Mouse (Mus musculus) embryo, embryonic 9.5 days (tissue): ENCODE results near the gene Pdia5.

Experiments
- DNase-seq: peaks from one replicate; pipeline ENCODE4 v3.0.0-alpha.2; 2017; ENCODE audit errors: extremely low spot score

Pdia5 gene

DNA sequence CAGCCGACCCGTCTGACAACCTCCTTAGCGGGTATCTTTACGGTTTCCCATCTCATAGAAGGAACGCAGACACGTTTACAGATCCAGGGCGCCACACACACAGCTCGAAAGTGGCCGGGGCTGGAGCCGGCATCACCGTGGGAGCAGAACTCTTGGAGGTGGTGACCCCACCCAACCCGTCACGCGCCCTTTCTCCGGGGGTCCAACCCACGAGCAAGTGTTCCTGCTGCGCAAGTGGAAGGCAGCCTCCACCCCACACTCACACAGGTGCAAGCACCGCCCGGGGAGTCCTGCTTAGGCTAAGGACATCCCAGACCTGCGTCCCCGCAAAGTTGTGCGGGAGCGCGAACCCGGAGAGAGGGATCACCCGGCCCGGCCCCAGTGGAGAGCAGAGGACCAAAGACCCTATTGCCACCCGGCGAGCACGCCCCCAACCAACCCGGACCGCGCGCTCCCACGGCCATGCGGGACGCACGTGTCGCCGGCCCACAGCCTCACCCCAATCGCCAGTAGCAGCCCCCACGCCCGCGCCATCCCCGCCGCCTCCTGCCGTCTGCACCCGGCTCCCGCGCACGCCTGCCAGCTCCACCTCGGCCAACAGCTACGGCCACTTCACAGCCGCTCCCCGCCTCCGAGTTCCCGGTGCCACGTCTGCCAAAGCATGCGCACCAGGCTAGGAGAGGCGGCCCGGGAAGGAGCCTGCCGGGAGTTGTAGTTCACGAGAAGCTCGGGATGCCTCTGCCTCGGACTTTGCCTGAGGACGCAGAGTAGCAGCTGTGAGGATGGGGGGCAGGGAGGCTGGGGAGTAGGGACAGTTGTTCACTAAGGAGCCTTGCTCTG lies at the start of gene Pdia5:
TSS of gene Pdia5 (minus strand) at position 643 of the 840 bp plus-strand sequence.
- DNase-seq, result peak; percentile 87

DNA sequence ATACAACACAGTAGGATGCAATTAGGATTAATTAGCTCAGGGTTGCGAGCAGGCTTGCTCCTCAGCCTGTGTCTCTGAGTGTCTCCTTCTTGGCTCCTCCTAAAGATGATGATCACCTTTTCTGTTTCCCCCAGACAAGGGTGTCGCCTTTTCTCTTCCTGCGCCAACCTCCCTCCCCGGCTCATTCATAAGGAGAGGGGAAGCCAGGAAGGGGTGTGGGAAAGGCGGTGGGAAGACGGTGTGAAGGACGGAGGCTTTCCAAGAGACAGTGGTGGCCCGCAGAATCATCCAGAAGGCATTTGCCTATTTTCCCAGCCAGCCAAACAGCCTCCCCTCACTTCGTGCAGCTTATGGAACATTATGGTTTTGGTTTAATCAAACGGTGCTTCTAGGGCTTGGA lies 48.4 kb upstream of the Pdia5 start:
- DNase-seq, result no peak

DNA sequence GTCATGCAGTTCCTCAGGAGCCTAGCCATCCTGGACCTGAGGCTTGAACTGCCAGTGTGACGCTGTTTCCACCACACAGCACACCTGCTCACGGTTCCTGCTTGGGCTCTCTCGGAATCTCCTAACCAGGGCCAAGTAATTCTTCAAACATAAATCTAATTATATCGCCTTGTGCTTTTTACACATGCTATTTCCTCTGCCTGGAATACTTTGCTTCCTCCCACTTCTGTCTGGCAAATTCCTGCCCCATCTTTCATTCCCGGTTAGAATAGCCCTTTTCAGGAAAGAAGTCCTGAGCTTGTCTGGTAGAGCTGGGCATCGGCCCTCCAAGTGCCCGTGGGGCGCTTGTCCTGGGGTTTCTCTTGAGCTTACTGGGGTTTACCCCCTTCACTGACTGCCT lies 47.0 kb upstream of the Pdia5 start:
- no peak for DNase-seq

DNA sequence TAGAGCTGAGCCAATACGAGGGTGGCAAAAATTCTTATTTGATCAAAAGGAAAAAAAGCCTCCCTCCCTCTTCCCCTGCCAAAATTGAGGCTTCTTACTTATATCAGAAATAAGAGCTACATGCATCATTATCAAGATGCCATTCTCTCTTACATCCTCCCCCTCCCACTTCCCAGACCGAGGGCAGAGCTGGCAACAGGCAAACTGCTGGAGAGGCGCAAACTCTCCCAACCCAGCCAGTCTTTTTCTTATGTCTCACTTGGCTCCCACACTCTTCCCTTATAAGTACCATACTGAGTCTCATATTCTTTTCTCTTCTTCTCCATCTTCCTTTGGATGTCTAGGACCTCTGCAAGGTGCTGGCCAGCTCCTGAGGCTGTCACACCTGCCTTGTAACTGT lies 44.0 kb upstream of the Pdia5 start:
- no peak for DNase-seq

DNA sequence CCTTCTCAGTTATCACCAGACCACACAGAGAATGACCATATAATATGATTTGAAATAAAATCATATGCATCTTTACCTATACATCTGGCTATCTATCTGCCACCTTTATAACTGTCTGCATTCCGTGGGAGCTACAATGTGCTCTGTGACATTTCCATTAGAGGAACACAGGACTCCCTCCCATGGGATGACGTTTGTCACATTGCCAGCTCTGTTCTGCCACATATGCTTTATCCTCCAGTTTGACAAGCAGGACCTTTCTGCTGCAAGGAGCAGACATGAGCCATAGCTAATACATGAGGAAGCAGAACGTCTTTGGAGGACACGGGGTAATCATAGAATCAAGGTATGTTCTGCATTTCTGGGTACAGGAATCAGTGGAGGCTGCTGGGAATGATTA lies 33.5 kb upstream of the Pdia5 start:
- DNase-seq, result no peak

DNA sequence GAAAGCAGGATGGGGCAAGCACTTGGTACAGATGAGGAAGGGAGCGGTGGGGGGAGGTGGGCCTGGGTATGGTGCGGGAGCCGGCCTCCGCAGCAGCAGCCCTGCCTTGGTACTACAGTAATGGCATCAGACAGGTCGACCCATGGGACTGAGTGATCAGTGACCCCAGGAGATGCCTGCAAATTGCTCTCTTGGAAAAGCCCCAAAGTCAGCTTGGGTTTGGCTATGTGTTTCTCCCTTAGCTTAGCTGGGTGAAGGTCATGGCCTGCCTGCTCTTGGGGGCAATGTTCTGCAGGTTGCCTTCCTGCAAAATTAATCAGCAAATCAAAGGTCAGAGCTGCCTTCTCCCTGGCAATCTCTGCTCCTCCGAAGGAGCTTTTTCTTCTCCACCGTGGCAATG lies 28.6 kb upstream of the Pdia5 start:
- DNase-seq, result no peak

DNA sequence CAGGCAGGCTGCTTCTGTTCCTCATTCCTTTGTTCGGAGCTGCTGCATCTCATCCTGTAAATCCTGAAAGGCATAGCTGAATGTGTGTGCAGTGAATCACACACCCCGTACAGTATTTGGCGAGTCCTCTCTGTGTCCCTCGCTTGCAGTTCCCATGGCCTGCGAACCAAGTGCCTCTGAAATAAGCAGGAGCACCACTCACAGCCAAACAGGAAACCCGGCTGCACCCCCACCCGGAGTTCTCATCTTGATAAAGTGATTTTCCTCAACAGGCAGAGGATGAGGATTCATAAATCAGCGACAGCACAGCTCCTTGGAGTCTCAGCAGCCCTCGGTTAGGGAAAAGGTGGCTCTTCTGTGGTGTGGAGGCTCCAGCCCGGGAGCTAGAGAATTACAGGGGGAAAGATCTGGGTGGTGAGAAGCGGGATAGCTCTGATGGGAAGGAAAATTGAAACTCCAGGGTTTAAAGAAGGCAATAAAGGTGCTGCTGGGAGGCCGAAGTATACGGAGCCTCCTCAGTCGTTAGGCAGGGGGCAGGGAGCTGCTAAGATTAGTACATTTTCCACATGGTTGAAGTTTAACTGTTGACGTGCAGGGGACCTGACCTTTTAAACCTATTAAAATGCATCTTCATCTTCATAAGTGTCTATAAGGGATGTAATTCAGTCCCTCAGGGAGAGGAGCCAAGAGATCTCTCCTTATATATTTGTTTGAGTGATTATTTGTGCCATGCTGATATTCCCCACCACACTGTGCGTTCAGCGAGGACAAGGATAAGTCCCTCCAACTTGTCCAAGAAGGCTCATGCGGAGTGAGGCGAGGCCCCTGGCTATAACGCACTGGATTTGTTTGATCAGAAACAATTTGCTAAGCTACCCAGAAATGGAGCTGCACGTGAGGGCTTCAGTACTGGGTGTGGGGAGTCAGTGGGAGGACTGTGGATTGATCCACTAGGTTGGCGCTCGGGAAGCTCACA lies 27.6 kb upstream of the Pdia5 start:
- no peak for DNase-seq

DNA sequence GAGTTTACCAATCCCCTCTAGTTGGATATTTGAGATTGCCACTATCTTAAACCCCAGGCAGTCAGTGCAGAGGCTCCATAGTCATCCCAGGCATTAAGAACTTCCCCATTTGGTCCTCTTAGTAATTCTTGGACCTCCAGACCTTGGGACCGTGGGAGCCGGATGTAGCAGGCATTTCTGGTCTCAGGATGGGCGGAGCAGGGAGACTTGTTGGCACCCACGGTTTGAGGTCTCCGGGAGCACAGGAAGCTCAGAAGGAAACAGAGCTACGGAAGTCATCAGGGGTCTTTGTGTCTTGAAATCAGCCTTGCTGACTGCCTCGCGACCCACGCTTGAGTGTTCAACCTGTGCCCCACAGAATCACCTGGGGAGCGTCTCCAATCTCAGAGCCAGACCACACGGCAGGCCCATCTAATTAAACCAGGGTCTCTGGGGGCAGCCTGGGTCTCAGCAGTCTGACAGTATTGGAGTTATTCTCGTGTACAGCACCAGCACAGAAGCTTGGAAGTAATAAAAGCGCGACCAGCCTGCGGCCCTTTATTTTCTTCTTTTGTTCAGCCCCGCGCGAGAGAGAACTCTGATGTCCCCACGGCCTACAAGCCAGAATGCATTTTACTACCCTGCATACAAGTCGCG lies 25.4 kb upstream of the Pdia5 start:
- DNase-seq, result no peak

DNA sequence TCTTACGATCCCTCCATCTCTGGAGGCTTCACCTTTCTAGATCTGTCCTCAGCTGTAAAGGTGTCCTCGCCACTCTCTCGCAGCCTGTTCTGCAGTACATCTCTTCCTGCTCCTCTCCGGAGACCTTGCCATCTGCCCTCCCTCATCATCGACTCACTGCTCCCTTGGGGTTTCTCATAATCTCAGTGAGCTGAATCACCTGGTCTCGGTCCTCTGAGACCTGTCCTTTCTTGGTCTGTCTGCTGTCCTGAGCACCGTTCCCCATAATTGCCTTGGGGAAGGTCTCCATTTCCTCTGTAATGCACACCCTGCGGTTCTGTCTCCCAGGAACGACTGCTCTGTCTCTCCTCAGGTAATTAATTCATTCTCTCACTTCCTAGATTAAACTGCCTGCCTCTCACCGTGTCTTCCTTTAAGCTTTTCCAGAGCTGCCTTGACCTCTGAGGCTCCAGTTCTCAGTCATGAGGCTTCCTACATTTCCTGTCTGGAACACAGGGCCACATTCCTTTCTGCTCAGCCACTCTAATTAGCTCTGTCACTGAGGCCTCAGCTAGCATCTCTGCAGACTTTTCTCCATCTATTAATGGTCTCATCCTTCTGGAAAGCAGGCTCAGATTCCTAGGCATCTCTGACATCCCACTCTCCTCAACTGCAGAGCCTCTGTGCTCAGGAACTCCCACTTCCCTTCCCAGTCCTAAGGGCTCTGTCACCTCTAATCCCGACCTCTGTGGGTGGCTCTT lies 18.8 kb upstream of the Pdia5 start:
- DNase-seq, result no peak

DNA sequence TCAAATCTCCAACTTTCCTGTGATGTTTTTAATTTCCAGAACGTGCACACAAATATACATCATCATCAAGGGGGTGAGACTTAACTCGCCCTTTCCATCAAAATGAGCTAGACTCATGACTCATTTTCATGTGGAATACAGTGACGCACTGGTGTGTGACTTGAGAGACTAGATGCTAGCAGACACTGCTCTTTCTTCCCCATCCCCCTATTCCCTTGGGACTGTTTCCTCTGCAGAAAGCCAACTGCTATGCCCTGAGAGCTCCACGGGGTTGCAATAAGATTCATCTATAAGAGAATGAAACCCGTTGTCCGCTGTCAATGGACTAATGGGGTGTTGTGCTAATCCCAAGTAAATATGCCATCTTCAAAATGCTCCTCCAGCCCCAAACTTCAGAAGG lies 17.9 kb upstream of the Pdia5 start:
- DNase-seq, result no peak

DNA sequence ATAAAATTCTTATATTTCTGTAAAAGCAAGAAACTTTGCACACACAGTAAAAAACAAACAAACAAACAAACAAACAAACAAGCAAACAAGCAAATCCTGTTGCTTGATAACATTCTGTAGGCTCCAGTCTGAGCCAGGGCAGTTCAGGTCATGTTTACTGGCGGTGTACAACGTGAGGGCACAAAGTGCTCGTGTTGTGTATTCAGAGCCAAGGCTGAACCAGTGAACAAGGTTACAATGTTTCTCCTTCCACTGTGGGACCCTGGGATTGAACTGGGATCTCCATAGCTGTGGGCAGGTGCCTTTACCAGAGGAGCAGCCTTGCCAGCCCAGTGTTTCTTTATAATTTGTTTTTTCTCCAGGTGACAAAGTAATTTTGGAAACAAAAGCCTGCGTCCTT lies 15.1 kb upstream of the Pdia5 start:
- no peak for DNase-seq

DNA sequence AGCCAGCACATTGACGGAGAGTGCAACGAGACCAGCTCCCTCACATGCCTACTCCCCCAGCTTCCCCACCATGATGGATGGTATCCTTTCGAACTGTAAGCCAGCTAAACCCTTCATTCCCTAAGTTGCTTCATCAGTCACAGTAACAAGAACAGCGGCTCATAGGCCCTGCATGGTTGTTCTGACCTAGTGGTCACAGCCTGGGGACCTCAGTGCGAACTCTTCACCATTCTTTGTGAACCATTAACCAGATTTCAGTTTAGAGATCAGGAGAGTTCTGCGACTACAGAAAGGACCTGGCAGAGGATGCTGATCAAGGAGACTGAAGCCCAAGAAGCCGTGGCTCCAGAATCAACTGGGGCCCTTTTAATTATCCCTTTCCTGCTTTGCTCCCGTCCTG lies 13.6 kb upstream of the Pdia5 start:
- no peak for DNase-seq

DNA sequence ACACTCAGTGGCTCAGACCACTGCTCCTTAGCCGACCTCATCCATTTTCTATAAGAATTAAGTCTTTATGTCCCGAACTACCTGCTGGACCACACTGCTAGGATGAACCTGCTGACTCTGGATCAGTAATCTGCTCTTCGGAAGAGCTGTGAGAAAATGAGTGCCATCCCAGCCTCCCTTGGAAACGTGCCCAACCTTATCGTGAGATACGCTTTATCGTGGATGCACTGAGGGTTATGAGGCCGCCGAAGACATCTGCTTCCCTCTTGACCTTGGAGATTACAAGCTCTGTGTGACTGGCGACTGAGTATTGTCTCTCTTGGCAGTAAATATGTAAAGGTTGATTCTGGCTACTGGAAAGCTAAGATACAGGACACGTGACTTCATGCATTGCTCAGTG lies 11.8 kb upstream of the Pdia5 start:
- DNase-seq, result no peak

DNA sequence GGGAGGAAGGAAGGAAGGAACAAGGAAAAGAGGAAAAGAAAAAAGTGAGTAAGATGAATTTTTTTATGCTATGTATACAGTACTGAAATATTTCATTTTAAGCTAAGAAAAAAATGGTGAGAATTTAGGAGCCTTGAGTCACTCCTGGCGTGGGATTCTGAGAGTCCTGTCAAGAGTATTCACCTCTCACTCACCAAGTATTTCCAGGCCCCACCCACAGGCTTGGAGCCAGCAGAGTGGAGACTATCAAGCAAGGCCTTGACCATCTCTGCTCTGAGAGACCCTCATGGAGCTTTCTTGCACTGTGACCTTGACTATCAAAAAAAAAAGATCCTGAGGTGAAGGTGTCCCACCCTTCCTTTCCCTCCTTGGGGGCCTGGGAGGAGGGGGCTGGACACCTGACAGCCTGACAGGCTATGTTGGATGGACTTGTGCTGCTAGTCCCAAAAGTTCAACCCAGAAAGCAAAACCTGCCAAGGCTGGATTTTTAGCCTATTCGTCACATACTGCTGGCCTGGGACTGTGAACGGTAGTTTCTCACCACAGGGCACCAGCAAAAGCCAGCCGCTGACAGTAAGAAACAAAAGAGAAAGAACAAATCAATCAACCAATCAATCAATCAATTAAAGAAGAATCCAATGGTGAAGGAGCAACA lies 10.6 kb upstream of the Pdia5 start:
- no peak for DNase-seq

DNA sequence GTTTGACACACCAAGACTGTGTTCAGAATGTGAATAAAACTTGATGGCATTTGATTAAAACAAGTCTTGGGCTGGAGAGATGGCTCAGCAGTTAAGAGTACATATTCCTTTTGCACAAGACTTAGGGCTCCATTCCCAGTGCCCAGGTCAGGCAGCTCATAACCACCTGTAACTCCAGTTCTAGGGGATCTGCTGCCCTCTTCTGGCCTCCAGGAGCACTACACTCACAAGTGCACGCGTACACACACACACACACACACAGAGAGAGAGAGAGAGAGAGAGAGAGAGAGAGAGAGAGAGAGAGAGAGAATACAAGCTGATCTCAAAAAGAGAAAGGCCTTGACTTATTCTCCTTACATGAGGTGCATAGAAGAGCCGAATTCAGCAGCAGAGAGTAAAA lies 9.7 kb upstream of the Pdia5 start:
- no peak for DNase-seq

DNA sequence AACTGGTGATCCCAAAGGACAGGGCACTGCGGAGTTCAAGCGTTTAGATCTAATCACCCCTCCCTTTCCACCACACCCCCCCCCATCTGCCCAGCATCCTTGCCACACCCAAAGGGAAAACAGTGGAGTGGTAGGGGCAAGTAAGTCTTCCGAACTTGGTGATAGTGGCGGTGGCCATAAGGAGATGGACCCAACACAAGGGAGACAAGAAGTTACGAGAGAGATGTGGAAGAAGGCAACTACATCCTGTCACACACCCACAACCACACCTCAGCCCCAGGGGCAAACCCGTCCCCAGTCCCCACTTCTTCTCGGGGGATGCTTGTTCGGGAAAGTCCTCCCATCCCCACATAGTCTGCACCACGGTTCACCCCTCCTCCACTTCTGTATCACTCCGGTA lies 880 bp downstream of the Pdia5 start:
- no peak for DNase-seq

DNA sequence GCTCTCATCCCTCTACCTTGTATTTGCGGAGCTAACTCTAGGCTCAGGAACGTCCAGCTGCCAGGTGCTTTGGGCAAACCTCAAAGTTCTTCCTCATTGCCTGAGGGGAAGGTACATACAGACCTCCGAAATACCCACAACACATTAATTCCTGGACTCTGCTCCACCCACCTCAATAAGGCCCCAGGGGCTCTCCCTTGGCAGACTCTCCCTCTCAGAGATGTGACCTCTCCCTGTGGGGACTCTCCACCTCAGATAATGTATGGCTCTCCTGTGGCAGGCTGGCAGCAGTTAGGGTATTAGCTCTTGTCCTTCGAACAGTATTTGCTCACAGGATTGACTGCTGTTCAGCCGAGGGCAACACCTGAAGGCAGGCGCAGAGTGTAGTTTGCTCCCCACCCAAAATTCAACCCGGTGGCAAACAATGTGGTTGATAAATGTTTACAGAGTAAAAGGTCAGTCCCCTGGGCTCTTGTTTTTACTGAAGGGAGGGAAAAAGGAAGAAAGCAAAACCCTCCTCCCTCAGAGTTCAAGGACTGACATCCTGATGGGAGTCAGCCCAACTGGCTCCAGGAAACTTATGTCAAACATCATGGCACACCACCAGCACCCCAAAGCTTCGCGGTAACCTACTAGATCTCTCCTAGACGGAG lies 1.5 kb downstream of the Pdia5 start:
- DNase-seq, result no peak

DNA sequence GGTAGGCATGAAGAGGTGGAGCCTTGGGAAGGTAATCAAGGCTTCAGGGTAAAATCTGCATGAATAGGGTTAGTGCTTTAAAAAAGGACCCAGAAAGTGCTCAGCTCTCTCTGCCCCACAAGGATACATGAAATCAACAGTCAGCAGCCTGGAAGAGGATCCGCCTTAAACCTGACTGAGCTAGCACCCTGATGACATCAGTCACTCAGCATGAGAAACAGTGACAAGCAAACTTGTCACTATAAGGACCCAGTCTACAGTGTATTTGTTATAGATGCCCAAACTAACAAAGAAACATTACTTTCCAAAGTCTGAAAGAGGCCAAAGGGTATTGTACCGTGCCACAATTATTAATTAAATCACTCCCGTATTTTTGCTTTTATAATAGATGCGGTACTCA lies 2.9 kb downstream of the Pdia5 start:
- DNase-seq, result no peak

DNA sequence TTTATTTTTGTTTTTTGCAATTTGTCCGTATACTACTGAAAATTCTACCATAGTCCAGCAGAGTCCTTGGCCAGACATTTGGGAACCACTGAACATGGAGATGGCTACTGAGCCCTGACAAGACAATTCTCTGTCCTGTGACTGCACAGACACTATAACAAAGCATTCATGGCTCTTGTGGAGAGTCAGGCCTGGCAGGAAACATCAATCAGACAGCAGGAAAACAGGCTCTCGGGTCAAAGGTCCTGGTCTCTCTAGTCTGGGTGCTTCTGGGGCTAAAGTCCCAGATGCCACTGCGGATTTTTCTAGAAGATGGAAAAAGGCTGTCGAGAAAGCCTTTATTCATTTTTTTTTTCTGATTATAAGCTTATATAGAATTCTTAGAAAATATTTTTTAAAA lies 3.6 kb downstream of the Pdia5 start:
- DNase-seq, result peak; percentile 67

DNA sequence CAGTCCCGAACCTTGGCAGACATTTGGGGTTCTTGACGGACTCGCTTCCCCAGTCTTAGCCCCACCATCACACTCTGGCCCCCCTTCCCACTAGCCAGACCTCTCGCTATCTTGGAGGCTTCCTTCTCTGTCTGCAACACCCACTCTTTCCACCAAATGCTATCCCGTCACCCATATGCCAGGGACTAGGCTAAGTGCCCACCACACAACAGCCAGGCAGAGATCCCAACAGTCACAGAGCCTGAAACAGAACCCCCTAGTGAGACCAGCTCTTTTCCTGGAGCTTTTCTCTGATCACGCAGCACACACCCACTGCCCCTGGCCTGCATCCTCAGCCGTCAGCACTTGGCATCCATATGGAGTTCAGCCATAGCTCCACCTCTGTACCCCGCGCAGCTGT lies 5.0 kb downstream of the Pdia5 start:
- DNase-seq, result no peak
